Mouse (Mus musculus) cerebellum, adult 2 months (tissue): ENCODE measurements around the gene Zfp111. TPM values are rescaled to one million over a fixed set of nuclear protein-coding genes. Genes with fewer than 3 reads are reported as not detected.
A peak's percentile ranks its signal among the peaks of the same experiment; 100 is the strongest.

Source experiments
- DNase-seq, 2 experiments: peaks; one replicate each; pipeline ENCODE4 v3.0.0; 2021
- H3K27ac ChIP-seq: fragments of 200-500 bp; 2 replicates; pipeline ENCODE4 v1.5.1; 2012; ENCODE audit warnings: low read length, control low read depth, inconsistent platforms; ENCODE audit not compliant: insufficient read depth
- H3K27me3 ChIP-seq: fragments of 200-500 bp; 2 replicates; pipeline ENCODE4 v1.6.1; 2012; ENCODE audit warnings: inconsistent platforms, mild to moderate bottlenecking, low read length, moderate library complexity; ENCODE audit not compliant: control insufficient read depth, insufficient read depth
- H3K4me1 ChIP-seq: fragments of 200-500 bp; 2 replicates; pipeline ENCODE4 v1.6.1; 2011; ENCODE audit warnings: low read length; ENCODE audit not compliant: control insufficient read depth, insufficient read depth
- H3K4me3 ChIP-seq: fragments of 200-500 bp; replicated peaks from 2 replicates; pipeline ENCODE3; 2011; ENCODE audit warnings: mild to moderate bottlenecking, low read depth, low read length, control low read depth; ENCODE audit not compliant: insufficient read depth
- CTCF ChIP-seq: fragments of 200-500 bp; IDR thresholded peaks from 2 replicates; pipeline ENCODE4 v1.5.1; 2011; ENCODE audit warnings: low read depth, mild to moderate bottlenecking, control low read depth, low read length, moderate library complexity, borderline replicate concordance; ENCODE audit not compliant: insufficient read depth
- POLR2A ChIP-seq: fragments of 200-500 bp; IDR thresholded peaks from 2 replicates; pipeline ENCODE4 v1.6.1; 2011; ENCODE audit warnings: low read length, control low read depth, borderline replicate concordance; ENCODE audit not compliant: insufficient read depth
- WGBS: fragments of 180-500 bp; shearing (Covaris S2); methylation state at CpG from one replicate; pipeline ENCODE4 v1.1.7; 2018; 5-methylcytosine and 5-hydroxymethylcytosine counted together
- polyA plus RNA-seq: library from polyadenylated mRNA; depleted of rRNA; stranded (reverse); fragments of >200 nt; gene quantifications from 2 replicates; pipeline ENCODE4 v1.2.3, GENCODE M21; 2012

The Zfp111 gene
- polyA plus RNA-seq, 1 experiment, result 5.5 TPM

DNA sequence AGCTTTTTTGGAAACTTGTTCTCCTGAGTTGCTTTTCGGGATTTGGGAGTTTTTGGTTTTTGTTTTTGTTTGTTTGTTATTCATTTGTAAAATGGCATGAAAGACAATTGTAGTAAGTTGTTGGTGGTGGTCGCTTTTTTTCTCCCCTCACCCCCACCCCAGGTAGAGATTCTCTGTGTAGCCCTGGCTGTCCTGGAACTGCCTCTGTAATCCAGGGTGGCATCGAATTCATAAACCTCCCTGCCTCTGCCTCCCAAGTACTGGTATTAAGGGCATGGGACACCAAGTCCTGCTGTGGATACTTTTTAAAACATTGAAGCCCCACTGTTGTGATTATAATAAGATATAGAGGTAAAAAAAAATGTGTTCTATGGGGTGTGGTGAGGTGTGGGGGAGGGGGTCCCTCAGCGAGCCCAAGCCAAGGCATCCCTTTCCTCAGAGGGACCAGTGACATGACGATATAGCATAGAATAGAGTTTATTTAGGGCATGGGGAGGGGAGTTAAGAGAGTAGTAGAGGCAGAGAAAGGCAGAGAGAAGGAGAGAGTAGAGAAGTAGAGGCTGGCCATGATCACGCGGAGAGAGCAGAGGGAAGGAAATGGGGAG is 2.9 kb downstream of the Zfp111 start:
- no peak overlapping the region for H3K27ac ChIP-seq
- 62% methylated on average over 7 of the region's 7 CpGs for WGBS
- no peak for DNase-seq

GRCm38 (mm10) chr7:24207488-24208261 is 3.6 kb downstream of the Zfp111 start:
- TF ChIP-seq POLR2A, result no peak
- TF ChIP-seq CTCF, result no peak
- 8% methylated on average over 24 of the region's 24 CpGs for WGBS

More for the DNA sequence above, 2.9 kb downstream of the Zfp111 start:
- peaks cover 2% of the 10 kb centered on the region; the same call in 1 of the 2 replicates for H3K4me1 ChIP-seq
- H3K4me3 ChIP-seq, result no peak overlapping the region
- TF ChIP-seq POLR2A (no peak), CTCF (no peak)
- no peaks in the 10 kb centered on the region for H3K27me3 ChIP-seq

GRCm38 (mm10) chr7:24196961-24197360 is 14.3 kb downstream of the Zfp111 start:
- Histone ChIP-seq H3K27me3 (no peaks in the 10 kb centered on the region), H3K4me3 (no peak overlapping the region), H3K27ac (no peak overlapping the region), H3K4me1 (no peaks in the 10 kb centered on the region)
- 95% methylated on average over 4 of the region's 4 CpGs for WGBS
- TF ChIP-seq CTCF (no peak), POLR2A (no peak)
- DNase-seq, result no peak

More at GRCm38 (mm10) chr7:24207488-24208261, 3.6 kb downstream of the Zfp111 start:
- Histone ChIP-seq H3K27ac (no peak overlapping the region), H3K4me1 (peaks cover 2% of the 10 kb centered on the region; the same call in 1 of the 2 replicates), H3K27me3 (no peaks in the 10 kb centered on the region), H3K4me3 (peak overlapping the region; percentile 73)
- peak; percentile 76 to 85 for DNase-seq

- Histone ChIP-seq H3K4me3 (no peak overlapping the region), H3K27ac (no peak overlapping the region), H3K27me3 (no peaks in the 10 kb centered on the region), H3K4me1 (no peaks in the 10 kb centered on the region)
- no peak for DNase-seq
- TF ChIP-seq CTCF (no peak), POLR2A (no peak)
- WGBS, result 97% methylated on average over 3 of the region's 3 CpGs
Measured at GRCm38 (mm10) chr7:24193157-24193556, 18.1 kb downstream of the Zfp111 start.

GRCm38 (mm10) chr7:24191361-24191760 is 19.9 kb downstream of the Zfp111 start:
- 87% methylated on average over 2 of the region's 2 CpGs for WGBS
- no peak for DNase-seq
- no peaks in the 10 kb centered on the region for H3K4me1 ChIP-seq
- TF ChIP-seq CTCF (no peak), POLR2A (no peak)
- H3K27ac ChIP-seq, result no peak overlapping the region
- no peak overlapping the region for H3K4me3 ChIP-seq
- H3K27me3 ChIP-seq, result no peaks in the 10 kb centered on the region

- no peak for DNase-seq
- H3K4me3 ChIP-seq, result no peak overlapping the region
- 84% methylated on average over 5 of the region's 5 CpGs for WGBS
- H3K27me3 ChIP-seq, result no peaks in the 10 kb centered on the region
- TF ChIP-seq POLR2A (no peak), CTCF (no peak)
- H3K4me1 ChIP-seq, result no peaks in the 10 kb centered on the region
- no peak overlapping the region for H3K27ac ChIP-seq
Measured at GRCm38 (mm10) chr7:24189571-24189944, 21.7 kb downstream of the Zfp111 start.

DNA sequence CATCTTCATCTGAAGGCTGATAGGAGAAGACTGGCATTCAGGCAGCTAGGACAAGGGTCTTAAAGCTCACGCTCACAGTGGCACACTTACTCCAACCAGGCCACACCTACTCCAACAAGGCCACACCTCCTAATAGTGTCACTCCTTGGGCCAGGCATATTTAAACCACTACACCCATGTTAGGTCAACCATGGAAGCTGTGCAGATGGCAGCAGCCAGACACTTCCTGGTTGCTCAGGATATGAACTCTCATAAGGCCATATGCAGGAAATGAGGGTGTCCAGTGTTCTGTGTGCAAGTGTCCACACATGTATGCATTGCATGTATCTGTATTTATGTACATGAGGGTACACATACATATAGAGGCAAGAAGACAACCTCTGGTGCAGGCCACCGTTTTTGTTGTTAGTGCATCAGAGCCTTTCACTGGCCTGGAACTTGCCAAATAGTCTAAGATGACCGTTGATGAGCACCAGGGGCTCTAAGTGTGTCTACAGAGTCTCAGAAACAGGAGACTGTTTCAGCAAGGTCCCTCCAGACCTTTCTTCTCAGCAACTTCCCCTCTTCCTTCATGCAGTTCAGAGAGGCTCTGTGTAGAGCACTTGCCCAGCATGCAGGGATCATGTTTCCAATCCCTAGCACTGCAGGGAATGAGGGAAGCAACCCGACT is 22.2 kb downstream of the Zfp111 start:
- no peak for TF ChIP-seq POLR2A
- TF ChIP-seq CTCF, result no peak
- no peak for DNase-seq
- H3K27me3 ChIP-seq, result no peaks in the 10 kb centered on the region
- no peak overlapping the region for H3K4me3 ChIP-seq
- 68% methylated on average over 4 of the region's 4 CpGs for WGBS
- no peaks in the 10 kb centered on the region for H3K4me1 ChIP-seq
- H3K27ac ChIP-seq, result no peak overlapping the region
